In the genomic region with DNA sequence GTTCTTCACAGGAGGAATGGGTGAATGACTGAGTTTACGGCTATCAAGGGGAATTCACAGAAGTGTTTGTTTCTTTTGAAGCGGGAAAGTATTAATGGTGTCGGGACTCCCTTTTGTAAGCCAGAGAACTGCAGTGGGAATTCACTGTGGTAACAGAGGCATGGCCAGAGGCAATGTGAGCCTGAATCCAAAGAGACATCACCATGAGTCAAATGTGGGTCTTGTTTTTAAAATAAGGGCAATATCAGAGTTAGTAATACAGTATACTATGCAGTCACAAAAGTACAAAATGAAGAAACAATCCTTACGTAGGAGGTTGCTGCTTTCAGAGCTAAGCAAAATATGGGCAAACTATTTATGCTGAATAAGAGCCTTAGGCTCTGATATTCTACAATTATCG, we compare ENCODE assay signal across 23 mouse cellular contexts.
DNase-seq lines count a peak whose midpoint lies in the region; ATAC-seq and TF ChIP-seq lines count a peak whose summit lies in the region.
"Had no signal": no experiment of that assay in that cellular context is flagged by ENCODE, and none has a peak within 500 bp of the region (broad histone marks: within the 10 kb centered on the region; RNA-seq: fewer than 3 reads in every experiment).

No protein-coding gene starts in this region.

- TF ChIP-seq EP300 in lung, postnatal 0 days (IDR thresholded peaks at IDR 0.05) = no peak

- no peak overlapping the region for H3K4me3 ChIP-seq in embryonic fibroblast, embryonic 13.5 days (ENCODE audit: insufficient read depth, low read length)
- no peak overlapping the region for H3K4me3 ChIP-seq in lung, postnatal 0 days (ENCODE audit: low read depth, low read length)
- H3K4me3 ChIP-seq in midbrain, postnatal 0 days (ENCODE audit: low read depth, low read length) = no peak overlapping the region

- intact Hi-C loops in heart, postnatal 36 days (cut with DNase I) = no loop called here

- no peak for ATAC-seq in lung, postnatal 0 days
- no peak for ATAC-seq in midbrain, postnatal 0 days (ENCODE audit: low FRiP score)
- ATAC-seq: activated CD4-positive, CD25-positive, alpha-beta regulatory T cell, adult 4 months; CD4-positive, CD25-positive, alpha-beta regulatory T cell, adult 4 months; Patski had no signal

- H3K27me3 ChIP-seq in lung, postnatal 0 days (replicated peaks; ENCODE audit: insufficient read depth, low read length) = no peaks in the 10 kb centered on the region
- no peaks in the 10 kb centered on the region for H3K27me3 ChIP-seq in midbrain, postnatal 0 days (ENCODE audit: insufficient read depth, low read length)
- H3K27me3 ChIP-seq: Patski had no signal

- H3K9me3 ChIP-seq in lung, postnatal 0 days (ENCODE audit: low read length) = no peaks in the 10 kb centered on the region
- no peaks in the 10 kb centered on the region for H3K9me3 ChIP-seq in midbrain, postnatal 0 days (ENCODE audit: low read length)
- H3K9me3 ChIP-seq: G1E had no signal

- no peak overlapping the region for H3K9ac ChIP-seq in lung, postnatal 0 days (replicated peaks; ENCODE audit: low read depth)
- H3K9ac ChIP-seq in midbrain, postnatal 0 days (replicated peaks; ENCODE audit: low read length, poor library complexity, severe bottlenecking) = no peak overlapping the region

- no peaks in the 10 kb centered on the region for H3K36me3 ChIP-seq in lung, postnatal 0 days (ENCODE audit: insufficient read depth, low read length)
- H3K36me3 ChIP-seq in midbrain, postnatal 0 days (ENCODE audit: insufficient read depth, low read length) = no peaks in the 10 kb centered on the region
- H3K36me3 ChIP-seq: G1E had no signal

- H3K4me2 ChIP-seq in lung, postnatal 0 days (replicated peaks; ENCODE audit: low read depth, low read length) = no peak overlapping the region
- H3K4me2 ChIP-seq in midbrain, postnatal 0 days (ENCODE audit: low read depth, low read length, poor library complexity, severe bottlenecking) = no peak overlapping the region

- no peak for TF ChIP-seq CTCF in embryonic fibroblast, embryonic 13.5 days (IDR thresholded peaks at IDR 0.05; ENCODE audit: borderline replicate concordance, insufficient read depth, low read length)
- no peak for TF ChIP-seq CTCF in lung, postnatal 0 days (IDR thresholded peaks at IDR 0.05)
- TF ChIP-seq CTCF in midbrain, postnatal 0 days (IDR thresholded peaks at IDR 0.05) = no peak

- 86% methylated on average over 5 of the region's 5 CpGs for WGBS in lung, postnatal 0 days
- 81% methylated on average over 5 of the region's 5 CpGs for WGBS in midbrain, postnatal 0 days

- TF ChIP-seq POLR2A in embryonic fibroblast, embryonic 13.5 days (IDR thresholded peaks at IDR 0.05; ENCODE audit: low read depth, low read length) = no peak

- DNase-seq in heart, adult 11 months = peak; percentile 22
- DNase-seq in heart, postnatal 36 days = no peak
- DNase-seq in 3T3-L1 (ENCODE audit: low read depth, low spot score) (peak; percentile 53), NIH3T3 (ENCODE audit: low read depth) (peak; percentile 57)
- DNase-seq in lung, postnatal 0 days (ENCODE audit: low spot score) = no peak
- DNase-seq in gastrocnemius, postnatal 4 days (ENCODE audit: low spot score in 2 of 2) = no peak
- DNase-seq in midbrain, postnatal 0 days (ENCODE audit: low spot score) = no peak
- DNase-seq: adrenal gland, adult 2 months; adrenal gland, adult 8-10 months; adrenal gland, postnatal 10 days; adrenal gland, postnatal 14 days; adrenal gland, postnatal 25 days; adrenal gland, postnatal 36 days; B cell, adult 2 months; cerebellum, adult 11 months; cerebellum, adult 11-12 months; cerebellum, adult 18-20 months; cerebellum, adult 2 months had no signal

- H3K27ac ChIP-seq in embryonic fibroblast, embryonic 13.5 days (ENCODE audit: insufficient read depth, low read length) = peak overlapping the region; percentile 87
- no peak overlapping the region for H3K27ac ChIP-seq in lung, postnatal 0 days (ENCODE audit: low read length)
- no peak overlapping the region for H3K27ac ChIP-seq in midbrain, postnatal 0 days (ENCODE audit: low read depth, low read length)

- H3K4me1 ChIP-seq in embryonic fibroblast, embryonic 13.5 days (ENCODE audit: control insufficient read depth, insufficient read depth, low read length) = peaks cover 11% of the 10 kb centered on the region
- H3K4me1 ChIP-seq in lung, postnatal 0 days (ENCODE audit: insufficient read depth, low read depth, low read length) = no peaks in the 10 kb centered on the region
- H3K4me1 ChIP-seq in midbrain, postnatal 0 days (ENCODE audit: insufficient read depth, low read length) = no peaks in the 10 kb centered on the region

Comparison
In these comparisons a context has a peak if more than half of its experiments do, and no peak if none do; other contexts are left out.
1. DNase-seq: peak in heart, adult 11 months (single experiment), 3T3-L1 (single experiment) and NIH3T3 (single experiment); none in heart, postnatal 36 days (0 of 2), lung, postnatal 0 days (single experiment), gastrocnemius, postnatal 4 days (0 of 2) and midbrain, postnatal 0 days (single experiment).